Mouse (Mus musculus): Measurements from ENCODE around the gene Fgfr2.

- TF ChIP-seq POLR2A (IDR thresholded peaks at IDR 0.05; ENCODE audit: borderline replicate concordance, extremely low read depth, insufficient read depth, insufficient read length, poor library complexity, severe bottlenecking) (no peak), CTCF (IDR thresholded peaks at IDR 0.05; ENCODE audit: borderline replicate concordance, extremely low read depth, insufficient read depth, insufficient read length) (no peak)
Measured at GRCm38 (mm10) chr7:132803336-132803735, 319.8 kb downstream of the Fgfr2 start.

Data from brain, embryonic 14.5 days (tissue).